Mouse (Mus musculus): ENCODE results near the gene Cpxcr1.

Gene Cpxcr1

DNA sequence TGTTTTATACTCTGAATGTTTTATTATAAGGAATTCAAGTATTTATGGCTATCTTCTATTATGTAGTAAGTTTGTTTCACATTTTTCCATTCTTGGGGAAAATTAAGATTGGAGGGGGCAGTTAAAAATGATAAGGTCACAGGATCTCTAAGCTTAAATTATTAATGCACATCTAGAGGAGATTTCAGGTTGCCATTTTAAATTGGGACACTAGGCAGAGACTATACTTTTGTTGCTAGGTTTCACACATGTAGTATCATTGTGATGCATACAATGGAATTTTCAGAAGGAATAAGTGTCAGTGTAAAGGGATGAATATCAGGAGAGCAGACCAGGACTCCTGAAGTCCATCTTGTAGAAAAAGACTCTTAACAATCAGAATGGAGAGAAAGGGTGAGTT is at the start of gene Cpxcr1:
Cpxcr1 (plus strand) TSS at position 301 of the 400 bp plus-strand sequence.
- DNase-seq, result no peak
